Mouse (Mus musculus): Measurements from ENCODE around the gene St6galnac6. TPM values are rescaled to one million over a fixed set of nuclear protein-coding genes. Genes with fewer than 3 reads are reported as not detected.
A peak's percentile ranks its signal among the peaks of the same experiment; 100 is the strongest.

Gene St6galnac6
- polyA plus RNA-seq, 1 experiment from 2014 or later: 12.2 TPM

DNA sequence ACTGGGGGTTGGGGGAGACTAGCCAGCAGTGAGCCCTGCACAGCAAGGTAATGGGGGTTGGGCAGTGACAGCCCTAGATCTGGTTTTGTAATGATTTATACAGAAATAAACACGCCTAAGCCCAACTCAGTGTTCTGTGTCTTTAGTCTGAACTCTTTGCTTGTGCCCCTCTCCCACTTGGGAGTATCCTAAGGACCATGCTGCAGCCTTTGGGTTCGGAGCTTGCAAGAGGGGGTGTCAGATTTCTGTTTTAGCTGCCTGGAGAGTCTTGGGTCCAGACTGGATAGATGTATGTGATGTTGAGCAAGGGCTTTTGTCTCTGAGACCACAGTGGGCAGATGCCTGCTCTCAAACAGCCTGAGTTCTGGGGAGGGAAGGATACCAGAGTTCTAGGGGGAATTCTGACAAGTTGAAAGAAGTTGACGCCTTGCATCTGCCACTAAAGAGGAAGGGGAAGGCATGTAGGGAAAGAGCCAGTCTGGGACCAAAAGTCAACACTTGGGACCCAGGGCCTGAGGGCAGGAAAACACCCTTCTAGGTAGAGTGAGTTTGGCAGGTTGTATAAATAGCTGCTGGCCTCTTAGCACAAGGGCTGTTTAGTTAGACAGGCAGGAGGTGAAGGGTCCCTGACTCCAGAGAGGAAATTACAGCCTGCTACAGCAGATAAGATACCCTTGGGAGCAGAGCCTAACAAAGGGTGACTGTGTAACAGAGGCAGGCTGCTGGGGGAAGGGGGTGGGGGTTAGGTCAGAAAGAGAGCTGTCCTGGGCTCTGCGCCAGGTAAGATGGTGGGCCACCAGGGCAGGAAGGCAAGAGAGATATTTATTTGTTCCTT, 21.4 kb downstream of the St6galnac6 start:
- H3K27ac ChIP-seq (replicated peaks in 1 of 2; ENCODE audit: control insufficient read depth in 1 of 2, insufficient read depth in 1 of 2, low read depth in 2 of 2, low read length in 2 of 2): peak overlapping the region; percentile 94 to 99
- H3K4me1 ChIP-seq (ENCODE audit: control insufficient read depth in 2 of 2, insufficient read depth in 2 of 2, low read length in 2 of 2): peaks cover 39 to 41% of the 10 kb centered on the region in 2 experiments
- 10% methylated on average over 4 of the region's 4 CpGs for WGBS
- H3K27me3 ChIP-seq (ENCODE audit: control insufficient read depth, insufficient read depth, low read length): no peaks in the 10 kb centered on the region
- peak; percentile 84 for ATAC-seq (ENCODE audit: insufficient number of reproducible peaks, insufficient read depth, low FRiP score, low read depth)
- peak overlapping the region; percentile 65 for H3K9ac ChIP-seq (ENCODE audit: low read length)
- peaks cover 5% of the 10 kb centered on the region; the same call in 1 of the 2 replicates for H3K9me3 ChIP-seq (ENCODE audit: control insufficient read depth, low read length)
- H3K4me3 ChIP-seq (ENCODE audit: control insufficient read depth in 1 of 2, insufficient read depth in 1 of 2, low read depth in 1 of 2, low read length in 2 of 2): no peak overlapping the region; a peak in 1 of 4 replicates
- peaks cover 36% of the 10 kb centered on the region for H3K36me3 ChIP-seq (ENCODE audit: control insufficient read depth, insufficient read depth, low read length)
- peak overlapping the region; percentile 57 for H3K4me2 ChIP-seq (ENCODE audit: low read length)

DNA sequence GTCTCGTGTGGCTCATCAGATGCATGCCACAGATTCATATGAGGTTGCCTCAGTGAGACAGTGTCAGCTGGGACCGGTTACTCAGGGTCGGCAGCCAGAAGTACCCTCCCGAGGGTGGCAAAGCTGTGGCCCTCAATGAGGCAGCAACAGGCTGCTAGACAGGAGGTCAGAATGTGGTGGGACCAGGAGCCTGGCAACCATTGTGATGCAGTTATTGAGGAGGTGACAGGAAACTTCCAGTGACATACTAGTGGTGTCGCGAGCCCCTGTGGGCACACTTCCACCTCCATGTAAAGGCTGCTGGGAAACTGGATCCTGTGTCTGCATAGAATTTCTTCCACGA, 22.0 kb downstream of the St6galnac6 start, which contains the start of gene Ak1:
Gene Ak1, plus strand, starts transcription at position 242 of the 343 bp plus-strand sequence.
- H3K36me3 ChIP-seq (ENCODE audit: control insufficient read depth, insufficient read depth, low read length): peaks cover 31% of the 10 kb centered on the region
- peaks cover 44 to 47% of the 10 kb centered on the region in 2 experiments for H3K4me1 ChIP-seq (ENCODE audit: control insufficient read depth in 2 of 2, insufficient read depth in 2 of 2, low read length in 2 of 2)
- peak within 1 kb of the TSS in 1 of 2 experiments; percentile 0; a peak in 2 of 4 replicates for H3K4me3 ChIP-seq (ENCODE audit: control insufficient read depth in 1 of 2, insufficient read depth in 1 of 2, low read depth in 1 of 2, low read length in 2 of 2)
- 2% methylated on average over 7 of the region's 7 CpGs for WGBS
- no peaks in the 10 kb centered on the region for H3K27me3 ChIP-seq (ENCODE audit: control insufficient read depth, insufficient read depth, low read length)
- peak; percentile 1; the same call in 1 of the 2 replicates for ATAC-seq (ENCODE audit: insufficient number of reproducible peaks, insufficient read depth, low FRiP score, low read depth)
- H3K9ac ChIP-seq (ENCODE audit: low read length): peak within 1 kb of the TSS; percentile 65
- H3K27ac ChIP-seq (replicated peaks in 1 of 2; ENCODE audit: control insufficient read depth in 1 of 2, insufficient read depth in 1 of 2, low read depth in 2 of 2, low read length in 2 of 2): peak within 1 kb of the TSS; percentile 94 to 99
- peak within 1 kb of the TSS; percentile 57 for H3K4me2 ChIP-seq (ENCODE audit: low read length)
- H3K9me3 ChIP-seq (ENCODE audit: control insufficient read depth, low read length): peaks cover 5% of the 10 kb centered on the region; the same call in 1 of the 2 replicates

DNA sequence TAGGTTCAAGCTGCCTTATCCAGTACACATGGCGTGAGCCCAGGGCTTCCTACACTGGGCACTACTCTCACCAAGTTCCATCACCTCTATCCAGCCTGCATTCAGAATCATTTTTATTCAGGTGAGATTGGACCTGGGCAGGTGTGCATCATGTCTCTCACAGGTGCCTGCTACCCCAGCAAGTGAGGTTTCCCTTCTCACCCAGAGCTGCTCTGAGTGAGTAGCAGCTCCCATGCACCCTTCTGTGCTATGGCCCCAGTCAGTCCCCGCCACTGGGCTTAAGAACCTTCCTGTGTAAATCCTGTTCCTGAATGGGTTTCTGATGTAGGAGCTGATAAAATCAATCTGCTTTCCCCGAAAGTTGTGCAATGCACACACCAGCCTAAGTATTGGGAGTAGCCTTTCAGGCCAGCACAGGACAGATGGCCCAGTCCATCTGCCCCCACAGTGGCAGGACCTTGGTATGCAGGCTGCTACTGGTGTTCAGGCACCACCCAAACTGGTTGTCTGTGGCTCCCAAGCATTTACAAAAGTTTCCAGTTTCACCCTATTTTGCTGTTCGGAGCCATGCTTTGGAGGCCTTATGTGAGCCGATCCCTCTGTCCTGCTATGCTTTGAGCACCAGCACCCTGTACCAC, 24.7 kb downstream of the St6galnac6 start:
- Histone ChIP-seq H3K36me3 (ENCODE audit: control insufficient read depth, insufficient read depth, low read length) (peaks cover 5% of the 10 kb centered on the region), H3K9me3 (ENCODE audit: control insufficient read depth, low read length) (no peaks in the 10 kb centered on the region), H3K4me2 (ENCODE audit: low read length) (no peak overlapping the region), H3K4me1 (ENCODE audit: control insufficient read depth in 2 of 2, insufficient read depth in 2 of 2, low read length in 2 of 2) (peaks cover 68 to 70% of the 10 kb centered on the region in 2 experiments), H3K4me3 (ENCODE audit: control insufficient read depth in 1 of 2, insufficient read depth in 1 of 2, low read depth in 1 of 2, low read length in 2 of 2) (no peak overlapping the region), H3K27me3 (ENCODE audit: control insufficient read depth, insufficient read depth, low read length) (no peaks in the 10 kb centered on the region), H3K9ac (ENCODE audit: low read length) (peak overlapping the region; percentile 93; the same call in 1 of the 2 replicates), H3K27ac (replicated peaks in 1 of 2; ENCODE audit: control insufficient read depth in 1 of 2, insufficient read depth in 1 of 2, low read depth in 2 of 2, low read length in 2 of 2) (peak overlapping the region; percentile 86 to 99; a peak in 2 of 4 replicates)
- ATAC-seq (ENCODE audit: insufficient number of reproducible peaks, insufficient read depth, low FRiP score, low read depth): no peak
- 65% methylated on average over 5 of the region's 5 CpGs for WGBS

GRCm38 (mm10) chr2:32625212-32625872, 25.8 kb downstream of the St6galnac6 start:
- WGBS: 1% methylated on average over 13 of the region's 13 CpGs
- no peaks in the 10 kb centered on the region for H3K27me3 ChIP-seq (ENCODE audit: control insufficient read depth, insufficient read depth, low read length)
- peak overlapping the region; percentile 47 to 50 for H3K4me3 ChIP-seq (ENCODE audit: control insufficient read depth in 1 of 2, insufficient read depth in 1 of 2, low read depth in 1 of 2, low read length in 2 of 2)
- H3K9me3 ChIP-seq (ENCODE audit: control insufficient read depth, low read length): no peaks in the 10 kb centered on the region
- peaks cover 62 to 64% of the 10 kb centered on the region in 2 experiments for H3K4me1 ChIP-seq (ENCODE audit: control insufficient read depth in 2 of 2, insufficient read depth in 2 of 2, low read length in 2 of 2)
- peaks cover 9% of the 10 kb centered on the region for H3K36me3 ChIP-seq (ENCODE audit: control insufficient read depth, insufficient read depth, low read length)
- H3K9ac ChIP-seq (ENCODE audit: low read length): peak overlapping the region; percentile 93
- ATAC-seq (ENCODE audit: insufficient number of reproducible peaks, insufficient read depth, low FRiP score, low read depth): peak; percentile 42; the same call in 1 of the 2 replicates
- H3K27ac ChIP-seq (replicated peaks in 1 of 2; ENCODE audit: control insufficient read depth in 1 of 2, insufficient read depth in 1 of 2, low read depth in 2 of 2, low read length in 2 of 2): peak overlapping the region; percentile 99
- H3K4me2 ChIP-seq (ENCODE audit: low read length): peak overlapping the region; percentile 85

DNA sequence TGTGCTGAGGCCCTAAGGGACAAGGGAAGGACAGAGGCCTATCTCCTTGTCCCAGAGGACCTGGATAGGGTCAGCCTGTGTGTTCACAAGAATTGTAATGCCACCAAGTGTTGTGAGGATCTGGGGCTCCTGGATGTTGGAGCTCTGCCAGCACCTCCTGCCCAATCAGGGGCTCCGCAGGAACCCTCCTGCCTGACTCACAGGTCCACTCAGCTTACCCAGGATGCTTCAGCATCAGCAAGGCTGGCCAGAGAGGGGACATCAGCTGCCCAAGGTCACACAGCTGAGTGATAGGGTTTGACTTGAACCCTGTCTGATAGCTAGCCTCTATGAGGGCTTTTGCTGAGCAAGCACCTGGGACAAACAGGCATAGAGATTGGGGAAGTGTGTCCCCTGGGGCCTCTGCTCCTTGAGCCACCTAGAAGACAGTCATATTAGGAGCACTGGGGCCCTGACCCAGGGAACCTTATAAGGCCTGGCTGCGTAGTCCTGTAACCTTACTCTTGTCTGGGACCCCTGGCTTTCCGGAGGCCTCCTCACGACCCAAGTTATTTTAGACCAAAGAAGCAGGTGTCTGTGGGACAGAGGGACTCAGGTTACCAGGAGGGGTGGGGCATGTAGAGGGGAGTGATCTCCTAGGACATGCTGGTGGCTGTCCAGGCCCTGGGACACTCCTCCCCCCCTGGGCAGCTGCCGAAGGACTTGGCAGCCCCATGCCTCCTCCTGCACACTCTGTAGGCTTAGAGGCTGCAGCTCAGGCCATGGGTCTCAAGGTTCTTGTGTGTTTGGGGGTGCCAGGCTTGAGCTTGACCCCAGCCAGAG, 26.6 kb downstream of the St6galnac6 start:
- Histone ChIP-seq H3K4me1 (ENCODE audit: control insufficient read depth in 2 of 2, insufficient read depth in 2 of 2, low read length in 2 of 2) (peaks cover 55 to 57% of the 10 kb centered on the region in 2 experiments), H3K27ac (replicated peaks in 1 of 2; ENCODE audit: control insufficient read depth in 1 of 2, insufficient read depth in 1 of 2, low read depth in 2 of 2, low read length in 2 of 2) (peak overlapping the region; percentile 99), H3K4me2 (ENCODE audit: low read length) (peak overlapping the region; percentile 85), H3K27me3 (ENCODE audit: control insufficient read depth, insufficient read depth, low read length) (no peaks in the 10 kb centered on the region), H3K36me3 (ENCODE audit: control insufficient read depth, insufficient read depth, low read length) (peaks cover 16% of the 10 kb centered on the region), H3K9me3 (ENCODE audit: control insufficient read depth, low read length) (no peaks in the 10 kb centered on the region), H3K4me3 (ENCODE audit: control insufficient read depth in 1 of 2, insufficient read depth in 1 of 2, low read depth in 1 of 2, low read length in 2 of 2) (peak overlapping the region; percentile 47 to 50), H3K9ac (ENCODE audit: low read length) (peak overlapping the region; percentile 93)
- WGBS: 11% methylated on average over 5 of the region's 5 CpGs
- ATAC-seq (ENCODE audit: insufficient number of reproducible peaks, insufficient read depth, low FRiP score, low read depth): peak; percentile 40; the same call in 1 of the 2 replicates

- H3K4me2 ChIP-seq (ENCODE audit: low read length): peak overlapping the region; percentile 85
- WGBS: 59% methylated on average over 19 of the region's 20 CpGs
- ATAC-seq (ENCODE audit: insufficient number of reproducible peaks, insufficient read depth, low FRiP score, low read depth): no peak
- H3K4me1 ChIP-seq (ENCODE audit: control insufficient read depth in 2 of 2, insufficient read depth in 2 of 2, low read length in 2 of 2): peaks cover 49 to 52% of the 10 kb centered on the region in 2 experiments
- H3K27ac ChIP-seq (replicated peaks in 1 of 2; ENCODE audit: control insufficient read depth in 1 of 2, insufficient read depth in 1 of 2, low read depth in 2 of 2, low read length in 2 of 2): peak overlapping the region; percentile 61 to 81
- peak overlapping the region; percentile 47 to 50 for H3K4me3 ChIP-seq (ENCODE audit: control insufficient read depth in 1 of 2, insufficient read depth in 1 of 2, low read depth in 1 of 2, low read length in 2 of 2)
- peaks cover 28% of the 10 kb centered on the region for H3K36me3 ChIP-seq (ENCODE audit: control insufficient read depth, insufficient read depth, low read length)
- H3K27me3 ChIP-seq (ENCODE audit: control insufficient read depth, insufficient read depth, low read length): no peaks in the 10 kb centered on the region
- no peaks in the 10 kb centered on the region for H3K9me3 ChIP-seq (ENCODE audit: control insufficient read depth, low read length)
- peak overlapping the region; percentile 93 for H3K9ac ChIP-seq (ENCODE audit: low read length)
Measured at GRCm38 (mm10) chr2:32627266-32628043, 27.9 kb downstream of the St6galnac6 start.
